Mouse (Mus musculus) kidney, adult 18-20 months (tissue): ENCODE results near the gene Ddx11.
"Not testable (repeated sequence)": the region's sequence is repeated elsewhere in the genome, so short reads cannot be mapped to it uniquely, and the experiment has no call there.

Source experiments
- DNase-seq: peaks from one replicate; pipeline ENCODE4 v3.0.0; 2021

The Ddx11 gene

GRCm38 (mm10) chr17:66118991-66119390 is 4.3 kb upstream of the Ddx11 start:
- DNase-seq, result no peak

GRCm38 (mm10) chr17:66120701-66121100 is 2.6 kb upstream of the Ddx11 start:
- DNase-seq, result no peak

- DNase-seq, result no peak
These were observed 693 bp downstream of the Ddx11 start for GRCm38 (mm10) chr17:66123816-66124610.

- DNase-seq, result no peak
These were observed 1.9 kb downstream of the Ddx11 start for GRCm38 (mm10) chr17:66125211-66125610.

- DNase-seq, result no peak
These were observed 7.1 kb downstream of the Ddx11 start for GRCm38 (mm10) chr17:66130371-66130770.

- no peak for DNase-seq
These were observed 7.9 kb downstream of the Ddx11 start for GRCm38 (mm10) chr17:66131212-66131611.

- not testable (repeated sequence) for DNase-seq
These were observed 29.7 kb downstream of the Ddx11 start for GRCm38 (mm10) chr17:66152706-66153662.

- DNase-seq, result not testable (repeated sequence)
These were observed 30.6 kb downstream of the Ddx11 start for GRCm38 (mm10) chr17:66153735-66154423.

GRCm38 (mm10) chr17:66154876-66155275 is 31.6 kb downstream of the Ddx11 start:
- DNase-seq, result no peak

GRCm38 (mm10) chr17:66158271-66158670 is 35.0 kb downstream of the Ddx11 start:
- no peak for DNase-seq

- DNase-seq, result not testable (repeated sequence)
These were observed 43.8 kb downstream of the Ddx11 start for GRCm38 (mm10) chr17:66167141-66167540.

- not testable (repeated sequence) for DNase-seq
These were observed 47.7 kb downstream of the Ddx11 start for GRCm38 (mm10) chr17:66170971-66171370.

GRCm38 (mm10) chr17:66190577-66190976 is 67.3 kb downstream of the Ddx11 start:
- DNase-seq, result no peak

GRCm38 (mm10) chr17:66197041-66197440 is 73.7 kb downstream of the Ddx11 start:
- DNase-seq, result no peak
